Mouse (Mus musculus) brain, embryonic 14.5 days (tissue): Measurements from ENCODE around the gene Cfap45. TPM values are rescaled to one million over a fixed set of nuclear protein-coding genes. Genes with fewer than 3 reads are reported as not detected.

Source experiments
- DNase-seq: peaks from one replicate; pipeline ENCODE4 v3.0.0-alpha.2; 2011; ENCODE audit warnings: low read depth
- CTCF ChIP-seq: fragments of 200-500 bp; IDR thresholded peaks from 2 replicates; pipeline ENCODE4 v1.5.1; 2012; ENCODE audit warnings: inconsistent platforms, mild to moderate bottlenecking, moderate library complexity, borderline replicate concordance; ENCODE audit not compliant: insufficient read depth, insufficient read length; ENCODE audit errors: extremely low read depth
- POLR2A ChIP-seq: fragments of 200-500 bp; IDR thresholded peaks from 2 replicates; pipeline ENCODE4 v1.6.1; 2012; ENCODE audit warnings: mild to moderate bottlenecking, inconsistent platforms, borderline replicate concordance; ENCODE audit not compliant: poor library complexity, insufficient read depth, insufficient read length, severe bottlenecking; ENCODE audit errors: extremely low read depth
- polyA plus RNA-seq: library from polyadenylated mRNA; depleted of rRNA; stranded (reverse); fragments of >200 nt; gene quantifications from 2 replicates; pipeline ENCODE4 v1.2.3, GENCODE M21; 2012; rRNA removed

Gene Cfap45
- polyA plus RNA-seq, 1 experiment: 2.8 TPM

GRCm38 (mm10) chr1:172593956-172594355 is 73.4 kb downstream of the Cfap45 start:
- DNase-seq: no peak
- TF ChIP-seq CTCF (no peak), POLR2A (no peak)

DNA sequence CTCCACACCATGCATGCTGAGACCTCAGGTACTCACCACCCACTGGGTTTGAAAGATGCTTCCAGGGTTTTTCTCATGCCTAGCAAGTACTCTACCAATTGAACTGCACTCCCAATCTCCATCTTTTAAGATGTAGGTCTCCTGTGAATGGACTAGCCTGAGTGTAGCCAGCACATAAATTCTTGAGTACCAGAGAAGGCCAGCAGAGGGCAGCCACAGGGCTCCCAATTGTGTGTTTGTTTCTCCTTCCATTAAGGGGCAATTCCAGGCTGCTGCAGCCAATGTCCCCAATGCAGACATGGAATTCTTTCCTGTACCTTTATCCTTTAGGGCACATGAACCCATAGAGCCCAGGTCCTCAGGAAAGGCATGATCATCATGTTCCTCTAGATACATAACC is 73.9 kb downstream of the Cfap45 start:
- peak; percentile 63 for DNase-seq
- TF ChIP-seq CTCF (peak; percentile 75), POLR2A (no peak)

Other genes with a start within 250 kb of the Cfap45 start
- gene Atp1a2, start 222.7 kb upstream of the Cfap45 start, polyA plus RNA-seq: 51.5 and 82.9 TPM in 2 replicates
- gene Kcnj9, start 191.5 kb upstream of the Cfap45 start, polyA plus RNA-seq: 6.9 and 8.0 TPM in 2 replicates
- 3.2 and 5.9 TPM in 2 replicates for gene Kcnj10, start 179.6 kb upstream of the Cfap45 start, polyA plus RNA-seq
- 9.4 and 9.8 TPM in 2 replicates for gene Pigm, start 144.3 kb upstream of the Cfap45 start, polyA plus RNA-seq
- gene Slamf9, start 45.4 kb upstream of the Cfap45 start, polyA plus RNA-seq: 0.16 and 0.18 TPM in 2 replicates
- 129 and 161 TPM in 2 replicates for gene Igsf9, start 39.0 kb upstream of the Cfap45 start, polyA plus RNA-seq
- 37.3 and 44.7 TPM in 2 replicates for gene Tagln2, start 20.8 kb upstream of the Cfap45 start, polyA plus RNA-seq
- gene Vsig8, start 35.1 kb downstream of the Cfap45 start, polyA plus RNA-seq: 0.19 and 0.21 TPM in 2 replicates
- gene Slamf8, start 69.8 kb downstream of the Cfap45 start, polyA plus RNA-seq: 0.06 and 0.08 TPM in 2 replicates
- gene Fcrl6, start 81.8 kb downstream of the Cfap45 start, polyA plus RNA-seq: 0.12 and 0.21 TPM in 2 replicates
- gene Dusp23, start 112.2 kb downstream of the Cfap45 start, polyA plus RNA-seq: 8.0 and 9.0 TPM in 2 replicates
- gene Crp, start 177.3 kb downstream of the Cfap45 start, polyA plus RNA-seq: 0.04 TPM in 2 replicates